Mouse (Mus musculus) bone marrow, adult 2 months (tissue): ENCODE data around the gene B9d1.

Source experiments
- CTCF ChIP-seq: fragments of 200-500 bp; IDR thresholded peaks from 2 replicates; pipeline ENCODE4 v1.5.1; 2011; ENCODE audit warnings: low read length, control low read depth; ENCODE audit not compliant: control insufficient read depth, insufficient read depth
- POLR2A ChIP-seq: fragments of 200-500 bp; IDR thresholded peaks from 2 replicates; pipeline ENCODE4 v1.6.1; 2011; ENCODE audit warnings: low read depth, mild to moderate bottlenecking, control low read depth, low read length, borderline replicate concordance; ENCODE audit not compliant: control insufficient read depth

DNA sequence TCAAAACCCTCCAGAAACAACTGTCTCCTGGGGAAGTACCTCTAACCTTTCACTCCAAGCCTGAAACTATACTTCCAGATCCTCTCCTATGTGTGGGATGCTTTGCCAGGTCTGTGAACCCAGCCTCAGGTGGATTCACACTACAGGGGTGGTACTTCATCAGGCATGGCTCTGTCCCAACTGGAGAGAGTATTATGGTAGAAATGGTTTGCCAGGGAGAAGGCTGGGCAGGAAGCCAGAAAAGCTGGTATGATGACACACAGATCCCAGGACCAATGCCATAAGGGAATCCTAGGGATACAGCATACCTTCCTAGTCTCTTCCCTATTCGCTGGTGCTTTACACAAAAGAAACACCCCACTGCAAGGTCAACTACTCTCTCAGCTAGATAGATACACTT is 21.9 kb downstream of the B9d1 start:
- TF ChIP-seq POLR2A = no peak
- no peak for TF ChIP-seq CTCF
